Mouse (Mus musculus): Measurements from ENCODE around the gene Lrrtm4. TPM values are rescaled to one million over a fixed set of nuclear protein-coding genes. Genes with fewer than 3 reads are reported as not detected.

Lrrtm4 gene
- polyA plus RNA-seq, 1 experiment from 2014 or later = not detected

GRCm38 (mm10) chr6:80720468-80720867 is 701.8 kb downstream of the Lrrtm4 start:
- no peak overlapping the region for H3K4me2 ChIP-seq (ENCODE audit: low read depth, low read length)
- H3K27ac ChIP-seq (ENCODE audit: low read depth) = no peak overlapping the region
- 89% methylated on average over 5 of the region's 5 CpGs for WGBS (ENCODE audit: insufficient replicate concordance)
- H3K9ac ChIP-seq (replicated peaks) = no peak overlapping the region
- no peak overlapping the region for H3K4me3 ChIP-seq (ENCODE audit: low read depth, low read length)
- no peak for TF ChIP-seq EP300 (IDR thresholded peaks at IDR 0.05; ENCODE audit: low read depth)
- no peak for TF ChIP-seq CTCF (IDR thresholded peaks at IDR 0.05; ENCODE audit: low read depth)
- H3K27me3 ChIP-seq (ENCODE audit: insufficient read depth, low read length) = no peaks in the 10 kb centered on the region
- no peak for DNase-seq
- ATAC-seq = no peak
- H3K36me3 ChIP-seq (replicated peaks; ENCODE audit: insufficient read depth, low read length) = no peaks in the 10 kb centered on the region
- no peaks in the 10 kb centered on the region for H3K9me3 ChIP-seq (ENCODE audit: low read length)
- H3K4me1 ChIP-seq (ENCODE audit: insufficient read depth) = no peaks in the 10 kb centered on the region

- DNase-seq (no peak), ATAC-seq (no peak)
- no peak for TF ChIP-seq EP300 (IDR thresholded peaks at IDR 0.05; ENCODE audit: low read depth)
- no peak for TF ChIP-seq CTCF (IDR thresholded peaks at IDR 0.05; ENCODE audit: low read depth)
- H3K27ac ChIP-seq (ENCODE audit: low read depth) = no peak overlapping the region
- no peak overlapping the region for H3K4me3 ChIP-seq (ENCODE audit: low read depth, low read length)
- no peak overlapping the region for H3K4me2 ChIP-seq (ENCODE audit: low read depth, low read length)
- 76% methylated on average over 3 of the region's 3 CpGs for WGBS (ENCODE audit: insufficient replicate concordance)
- H3K36me3 ChIP-seq (replicated peaks; ENCODE audit: insufficient read depth, low read length) = no peaks in the 10 kb centered on the region
- H3K27me3 ChIP-seq (ENCODE audit: insufficient read depth, low read length) = no peaks in the 10 kb centered on the region
- no peak overlapping the region for H3K9ac ChIP-seq (replicated peaks)
- H3K9me3 ChIP-seq (ENCODE audit: low read length) = no peaks in the 10 kb centered on the region
- no peaks in the 10 kb centered on the region for H3K4me1 ChIP-seq (ENCODE audit: insufficient read depth)
These were observed 714.7 kb downstream of the Lrrtm4 start for GRCm38 (mm10) chr6:80733416-80733815.

GRCm38 (mm10) chr6:80750769-80751168 is 732.1 kb downstream of the Lrrtm4 start:
- H3K4me3 ChIP-seq (ENCODE audit: low read depth, low read length) = no peak overlapping the region
- H3K27ac ChIP-seq (ENCODE audit: low read depth) = no peak overlapping the region
- no peaks in the 10 kb centered on the region for H3K36me3 ChIP-seq (replicated peaks; ENCODE audit: insufficient read depth, low read length)
- H3K4me1 ChIP-seq (ENCODE audit: insufficient read depth) = no peaks in the 10 kb centered on the region
- DNase-seq (no peak), ATAC-seq (no peak)
- 66% methylated on average over 2 of the region's 2 CpGs for WGBS (ENCODE audit: insufficient replicate concordance)
- H3K4me2 ChIP-seq (ENCODE audit: low read depth, low read length) = no peak overlapping the region
- no peaks in the 10 kb centered on the region for H3K27me3 ChIP-seq (ENCODE audit: insufficient read depth, low read length)
- TF ChIP-seq CTCF (IDR thresholded peaks at IDR 0.05; ENCODE audit: low read depth) (no peak), EP300 (IDR thresholded peaks at IDR 0.05; ENCODE audit: low read depth) (no peak)
- H3K9me3 ChIP-seq (ENCODE audit: low read length) = no peaks in the 10 kb centered on the region
- H3K9ac ChIP-seq (replicated peaks) = no peak overlapping the region

GRCm38 (mm10) chr6:80760641-80761204 is 742.0 kb downstream of the Lrrtm4 start:
- Histone ChIP-seq H3K36me3 (replicated peaks; ENCODE audit: insufficient read depth, low read length) (no peaks in the 10 kb centered on the region), H3K27ac (ENCODE audit: low read depth) (no peak overlapping the region), H3K4me2 (ENCODE audit: low read depth, low read length) (no peak overlapping the region), H3K9ac (replicated peaks) (no peak overlapping the region), H3K9me3 (ENCODE audit: low read length) (no peaks in the 10 kb centered on the region), H3K4me3 (ENCODE audit: low read depth, low read length) (no peak overlapping the region), H3K27me3 (ENCODE audit: insufficient read depth, low read length) (no peaks in the 10 kb centered on the region), H3K4me1 (ENCODE audit: insufficient read depth) (no peaks in the 10 kb centered on the region)
- ATAC-seq = no peak
- DNase-seq = no peak
- WGBS (ENCODE audit: insufficient replicate concordance) = 74% methylated on average over 5 of the region's 5 CpGs
- TF ChIP-seq CTCF (IDR thresholded peaks at IDR 0.05; ENCODE audit: low read depth) (no peak), EP300 (IDR thresholded peaks at IDR 0.05; ENCODE audit: low read depth) (no peak)

GRCm38 (mm10) chr6:80786282-80786681 is 767.6 kb downstream of the Lrrtm4 start:
- no peak for TF ChIP-seq EP300 (IDR thresholded peaks at IDR 0.05; ENCODE audit: low read depth)
- peak; percentile 35 for TF ChIP-seq CTCF (IDR thresholded peaks at IDR 0.05; ENCODE audit: low read depth)
- H3K4me1 ChIP-seq (ENCODE audit: insufficient read depth) = no peaks in the 10 kb centered on the region
- H3K4me3 ChIP-seq (ENCODE audit: low read depth, low read length) = no peak overlapping the region
- no peak overlapping the region for H3K4me2 ChIP-seq (ENCODE audit: low read depth, low read length)
- no peak overlapping the region for H3K27ac ChIP-seq (ENCODE audit: low read depth)
- ATAC-seq (no peak), DNase-seq (no peak)
- no peak overlapping the region for H3K9ac ChIP-seq (replicated peaks)
- H3K27me3 ChIP-seq (ENCODE audit: insufficient read depth, low read length) = no peaks in the 10 kb centered on the region
- H3K9me3 ChIP-seq (ENCODE audit: low read length) = no peaks in the 10 kb centered on the region
- no peaks in the 10 kb centered on the region for H3K36me3 ChIP-seq (replicated peaks; ENCODE audit: insufficient read depth, low read length)

GRCm38 (mm10) chr6:80823753-80824152 is 805.1 kb downstream of the Lrrtm4 start:
- H3K9me3 ChIP-seq (ENCODE audit: low read length) = no peaks in the 10 kb centered on the region
- H3K4me1 ChIP-seq (ENCODE audit: insufficient read depth) = no peaks in the 10 kb centered on the region
- WGBS (ENCODE audit: insufficient replicate concordance) = 56% methylated on average over 5 of the region's 5 CpGs
- no peak overlapping the region for H3K27ac ChIP-seq (ENCODE audit: low read depth)
- no peak for TF ChIP-seq EP300 (IDR thresholded peaks at IDR 0.05; ENCODE audit: low read depth)
- no peak for TF ChIP-seq CTCF (IDR thresholded peaks at IDR 0.05; ENCODE audit: low read depth)
- DNase-seq (no peak), ATAC-seq (no peak)
- H3K27me3 ChIP-seq (ENCODE audit: insufficient read depth, low read length) = no peaks in the 10 kb centered on the region
- no peaks in the 10 kb centered on the region for H3K36me3 ChIP-seq (replicated peaks; ENCODE audit: insufficient read depth, low read length)
- H3K4me2 ChIP-seq (ENCODE audit: low read depth, low read length) = no peak overlapping the region
- no peak overlapping the region for H3K4me3 ChIP-seq (ENCODE audit: low read depth, low read length)
- no peak overlapping the region for H3K9ac ChIP-seq (replicated peaks)

GRCm38 (mm10) chr6:80839784-80840183 is 821.1 kb downstream of the Lrrtm4 start:
- Histone ChIP-seq H3K4me2 (ENCODE audit: low read depth, low read length) (no peak overlapping the region), H3K36me3 (replicated peaks; ENCODE audit: insufficient read depth, low read length) (no peaks in the 10 kb centered on the region), H3K27me3 (ENCODE audit: insufficient read depth, low read length) (no peaks in the 10 kb centered on the region), H3K4me3 (ENCODE audit: low read depth, low read length) (no peak overlapping the region), H3K27ac (ENCODE audit: low read depth) (no peak overlapping the region), H3K9ac (replicated peaks) (no peak overlapping the region), H3K4me1 (ENCODE audit: insufficient read depth) (no peaks in the 10 kb centered on the region), H3K9me3 (ENCODE audit: low read length) (no peaks in the 10 kb centered on the region)
- ATAC-seq = no peak
- TF ChIP-seq EP300 (IDR thresholded peaks at IDR 0.05; ENCODE audit: low read depth) (no peak), CTCF (IDR thresholded peaks at IDR 0.05; ENCODE audit: low read depth) (no peak)
- 74% methylated on average over 2 of the region's 2 CpGs for WGBS (ENCODE audit: insufficient replicate concordance)
- no peak for DNase-seq
